Mouse (Mus musculus) heart, adult 8-10 months (tissue): ENCODE data around the gene Hspg2. TPM values are rescaled to one million over a fixed set of nuclear protein-coding genes. Genes with fewer than 3 reads are reported as not detected.

Experiments used
- DNase-seq: peaks from one replicate; pipeline ENCODE4 v3.0.0; 2022; ENCODE audit warnings: low spot score
- total RNA-seq, 4 experiments: library from RNA; stranded (reverse); gene quantifications; 2 replicates each; pipeline ENCODE4 v1.2.4; 2022

Gene Hspg2
- total RNA-seq, 4 experiments from 2014 or later, result 124 to 205 (median 189) TPM

- no peak for DNase-seq
Observed at GRCm38 (mm10) chr4:137498882-137499583, 30.5 kb downstream of the Hspg2 start.

DNA sequence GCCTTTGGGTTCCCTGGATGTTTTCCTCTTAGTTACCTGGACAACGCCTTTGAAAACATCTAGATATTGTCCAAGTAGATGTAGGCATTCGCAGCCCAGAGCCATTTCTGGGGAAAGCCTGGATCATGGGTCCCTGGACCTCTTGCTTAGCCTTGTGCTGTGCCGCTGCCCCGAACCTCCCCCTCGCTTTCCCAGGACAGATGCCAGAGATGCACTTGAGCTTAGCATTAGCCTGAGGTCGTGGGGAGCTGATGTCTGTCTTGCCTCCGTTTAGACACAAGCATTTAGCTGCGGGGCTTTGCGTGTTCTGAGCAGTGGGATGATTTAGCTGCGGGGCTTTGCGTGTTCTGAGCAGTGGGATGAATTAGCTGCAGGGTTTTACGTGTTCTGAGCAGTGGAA is 31.6 kb downstream of the Hspg2 start:
- no peak for DNase-seq

DNA sequence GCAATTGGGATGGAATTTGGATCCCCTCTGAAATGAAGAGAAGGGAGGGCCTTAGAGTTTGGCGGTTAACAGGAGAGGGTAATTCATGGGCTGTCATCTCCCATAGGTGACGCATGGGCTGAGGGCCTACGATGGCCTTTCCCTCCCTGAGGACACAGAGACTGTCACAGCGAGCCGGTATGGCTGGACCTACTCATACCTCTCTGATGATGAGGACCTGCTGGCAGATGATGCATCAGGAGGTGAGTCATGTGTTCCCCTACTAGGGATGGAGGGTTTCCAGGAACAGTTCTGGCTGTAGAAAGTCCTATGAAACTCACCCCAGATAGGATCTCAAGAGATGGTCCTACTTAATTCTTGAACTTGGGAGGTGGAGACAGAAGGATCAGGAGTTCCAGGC is 32.4 kb downstream of the Hspg2 start:
- DNase-seq, result no peak

DNA sequence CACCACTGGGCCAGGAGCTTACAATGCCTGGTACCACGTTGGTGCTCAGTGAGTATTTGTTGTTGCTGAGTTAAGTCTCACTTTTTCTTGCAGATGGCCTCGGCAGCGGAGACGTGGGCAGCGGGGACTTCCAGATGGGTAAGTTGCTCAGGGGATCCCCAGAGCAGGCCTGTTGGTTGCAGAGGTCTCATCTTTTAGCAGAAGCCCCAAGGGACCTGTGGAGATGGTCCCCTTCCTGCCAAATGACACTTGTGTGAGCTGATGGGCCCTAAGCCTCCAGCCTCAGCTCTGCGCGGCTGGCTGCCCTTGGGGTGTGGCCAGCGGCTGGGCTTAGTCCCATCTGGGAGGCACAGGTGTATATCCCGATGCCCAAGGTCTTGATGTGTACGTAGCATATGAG is 33.6 kb downstream of the Hspg2 start:
- DNase-seq, result no peak

GRCm38 (mm10) chr4:137502801-137503200 is 34.2 kb downstream of the Hspg2 start:
- DNase-seq, result no peak

GRCm38 (mm10) chr4:137503509-137503971 is 35.0 kb downstream of the Hspg2 start:
- DNase-seq, result no peak

GRCm38 (mm10) chr4:137506629-137507028 is 38.1 kb downstream of the Hspg2 start:
- DNase-seq, result no peak

DNA sequence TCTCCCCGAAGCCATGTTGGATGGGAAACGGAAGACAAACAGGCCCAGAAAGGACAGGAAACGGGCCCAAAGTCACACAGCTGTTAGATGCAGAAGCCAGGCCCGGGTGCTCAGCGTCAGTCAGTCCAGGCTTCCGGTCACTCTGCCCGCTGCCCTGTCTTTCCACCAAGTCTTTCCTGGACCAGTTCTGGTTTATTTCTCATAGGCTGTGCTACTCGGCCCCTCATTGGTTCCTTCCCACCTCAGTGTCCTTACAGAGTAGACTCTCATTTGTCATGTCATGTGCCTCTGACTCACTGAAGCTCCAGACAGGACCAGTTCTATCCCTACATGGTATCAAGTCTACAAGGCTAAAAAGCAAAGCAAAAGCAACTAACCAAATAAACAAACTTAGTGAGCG is 41.0 kb downstream of the Hspg2 start:
- DNase-seq, result no peak

GRCm38 (mm10) chr4:137510021-137510696 is 41.6 kb downstream of the Hspg2 start:
- no peak for DNase-seq

- no peak for DNase-seq
Observed at GRCm38 (mm10) chr4:137512897-137513296, 44.3 kb downstream of the Hspg2 start.

DNA sequence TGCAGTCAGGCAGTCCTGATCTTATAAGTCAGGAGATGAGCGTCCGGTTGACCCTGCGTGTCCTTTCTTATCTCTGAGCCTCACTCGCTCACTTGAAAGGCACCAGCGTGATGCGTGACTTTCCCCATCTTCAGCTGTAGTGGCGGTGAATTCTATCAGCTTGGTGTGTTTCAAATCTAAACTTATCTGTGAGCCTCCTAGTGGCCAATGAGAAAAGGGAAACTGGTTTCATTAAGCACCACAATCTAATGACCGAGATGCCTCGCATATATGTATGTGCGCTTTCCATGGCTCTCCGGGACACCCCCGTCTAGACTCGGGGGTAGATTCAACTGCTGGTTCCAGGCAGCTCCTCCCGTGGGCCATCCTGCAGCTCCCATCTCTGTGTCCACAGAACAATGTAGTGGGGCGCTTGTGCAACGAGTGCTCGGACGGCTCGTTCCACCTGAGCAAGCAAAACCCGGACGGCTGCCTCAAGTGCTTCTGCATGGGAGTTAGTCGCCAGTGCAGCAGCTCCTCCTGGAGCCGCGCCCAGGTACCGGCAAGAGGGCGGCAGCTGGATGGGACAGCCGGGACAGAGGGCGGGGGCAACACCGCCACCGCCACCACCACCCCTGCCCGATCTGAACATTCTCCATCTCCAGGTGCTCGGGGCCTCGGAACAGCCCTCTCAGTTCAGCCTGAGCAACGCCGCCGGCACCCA is 49.6 kb downstream of the Hspg2 start:
- no peak for DNase-seq

- no peak for DNase-seq
Observed at GRCm38 (mm10) chr4:137518746-137519145, 50.2 kb downstream of the Hspg2 start.

- DNase-seq, result no peak
Observed at GRCm38 (mm10) chr4:137520346-137520745, 51.8 kb downstream of the Hspg2 start.

DNA sequence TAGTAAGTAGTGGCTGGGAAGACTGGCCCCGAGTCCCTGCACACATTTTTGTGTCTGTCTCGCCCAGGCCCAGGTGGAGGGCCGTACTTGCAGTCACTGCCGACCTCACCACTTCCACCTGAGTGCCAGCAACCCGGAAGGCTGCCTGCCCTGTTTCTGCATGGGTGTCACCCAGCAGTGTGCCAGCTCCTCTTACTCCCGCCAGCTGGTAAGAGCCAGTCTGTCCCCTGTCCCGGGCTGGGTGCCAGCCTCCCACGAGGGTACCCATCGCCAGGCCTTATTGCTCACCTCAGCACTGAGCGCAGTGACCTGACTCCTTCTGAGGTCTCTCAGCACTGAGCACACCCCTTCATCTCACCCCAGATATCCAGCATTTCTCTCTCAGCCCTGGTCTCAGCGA is 53.4 kb downstream of the Hspg2 start:
- no peak for DNase-seq

DNA sequence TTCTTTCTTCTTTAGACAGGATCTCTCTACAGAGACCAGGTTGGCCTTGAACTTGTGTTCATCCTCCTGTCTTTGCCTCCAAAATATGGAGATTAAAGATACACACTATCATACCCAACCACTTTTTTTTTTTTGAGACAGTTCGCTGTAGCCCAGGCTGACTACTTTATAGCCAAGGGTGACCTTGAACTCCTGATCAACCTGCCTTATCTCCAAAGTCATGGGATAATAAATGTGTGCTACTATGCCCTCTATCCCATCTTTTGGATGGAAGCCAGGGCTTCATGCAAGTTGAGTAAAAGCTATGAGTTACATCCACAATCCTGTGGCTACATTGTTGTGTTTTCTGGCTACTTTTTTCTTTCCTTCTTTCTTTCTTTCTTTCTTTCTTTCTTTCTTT is 56.9 kb downstream of the Hspg2 start:
- DNase-seq, result no peak

DNA sequence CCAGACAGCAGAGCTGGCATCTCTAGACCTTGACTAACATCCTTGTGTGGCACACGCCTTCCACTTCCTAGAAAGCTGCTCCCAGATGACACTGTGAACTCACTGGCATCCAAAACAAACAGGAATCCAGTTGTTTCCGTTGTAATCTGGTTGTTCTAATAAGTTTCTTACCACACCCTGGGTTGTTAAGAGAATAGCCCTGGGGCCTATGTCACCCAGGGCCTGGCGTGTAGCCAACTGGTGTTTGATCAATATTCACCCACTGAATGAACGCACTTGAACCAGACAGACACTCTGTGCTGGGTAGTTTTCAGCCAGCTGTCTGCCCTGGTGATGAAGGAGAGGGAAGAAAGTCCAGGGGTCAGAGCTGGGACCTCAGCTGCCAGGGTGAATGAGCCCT is 58.8 kb downstream of the Hspg2 start:
- peak; percentile 36 for DNase-seq

DNA sequence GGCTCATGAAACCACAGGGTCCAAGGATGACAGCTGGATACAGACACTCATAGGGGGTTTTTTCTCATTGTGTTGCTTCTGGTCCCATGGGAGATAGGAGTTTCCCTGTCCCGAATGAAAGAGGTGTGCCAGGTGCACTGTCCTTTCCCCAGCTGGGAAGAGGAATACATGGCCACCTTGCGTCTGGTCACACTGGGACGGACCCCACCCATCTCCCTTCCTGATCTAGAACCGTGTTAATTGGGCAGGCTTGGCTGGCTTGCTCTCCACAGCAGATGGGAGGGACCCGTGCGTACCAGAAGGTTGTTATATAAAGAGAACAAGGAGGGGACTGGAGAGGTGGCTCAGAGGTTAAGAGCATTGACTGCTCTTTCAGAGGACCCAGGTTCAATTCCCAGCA is 59.3 kb downstream of the Hspg2 start:
- DNase-seq, result no peak

DNA sequence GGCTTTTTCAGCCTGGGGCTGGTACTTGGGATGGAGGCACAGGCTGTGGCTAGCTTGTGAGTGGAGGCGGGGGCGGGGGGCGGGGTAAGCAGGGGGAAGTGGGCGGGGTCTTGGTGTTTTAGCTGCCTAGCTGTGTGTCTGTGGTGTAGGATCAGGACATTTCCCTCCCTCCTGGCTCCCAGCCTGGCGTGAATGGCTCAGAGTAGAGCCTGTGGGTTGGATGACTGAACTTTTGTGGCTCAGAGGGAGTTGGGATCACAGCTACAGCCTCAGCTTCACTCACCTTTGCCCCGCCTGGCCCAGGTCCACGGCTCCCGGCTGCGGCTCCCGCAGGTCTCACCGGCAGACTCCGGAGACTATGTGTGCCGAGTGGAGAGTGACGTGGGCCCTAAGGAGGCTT is 71.8 kb downstream of the Hspg2 start:
- DNase-seq, result no peak

- no peak for DNase-seq
Observed at GRCm38 (mm10) chr4:137542968-137543367, 74.4 kb downstream of the Hspg2 start.

GRCm38 (mm10) chr4:137545568-137545967 is 77.0 kb downstream of the Hspg2 start:
- no peak for DNase-seq

DNA sequence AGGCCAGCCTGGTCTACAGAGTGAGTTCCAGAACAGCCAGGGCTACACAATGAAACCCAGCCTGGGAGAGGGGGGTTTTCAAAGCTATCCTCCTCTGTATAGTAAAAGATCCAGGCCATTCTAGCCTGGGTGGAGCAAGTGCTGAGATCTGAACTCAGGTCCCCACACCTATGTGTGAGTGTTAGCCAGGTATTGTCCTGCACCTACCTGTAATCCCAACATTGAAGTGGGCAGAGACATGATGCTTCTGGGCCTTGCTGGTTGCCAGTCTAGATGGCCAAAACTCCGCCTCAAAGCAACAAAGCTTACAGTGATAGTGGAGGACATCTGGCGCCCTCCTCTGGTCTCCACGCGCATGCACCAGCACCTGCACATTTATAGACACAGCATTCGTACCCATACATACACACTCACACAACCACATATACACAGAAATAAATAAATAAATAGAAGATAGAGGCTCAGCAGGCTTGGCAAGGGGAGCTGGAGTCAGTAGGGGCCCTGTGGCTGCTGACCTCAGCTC is 77.5 kb downstream of the Hspg2 start:
- no peak for DNase-seq

DNA sequence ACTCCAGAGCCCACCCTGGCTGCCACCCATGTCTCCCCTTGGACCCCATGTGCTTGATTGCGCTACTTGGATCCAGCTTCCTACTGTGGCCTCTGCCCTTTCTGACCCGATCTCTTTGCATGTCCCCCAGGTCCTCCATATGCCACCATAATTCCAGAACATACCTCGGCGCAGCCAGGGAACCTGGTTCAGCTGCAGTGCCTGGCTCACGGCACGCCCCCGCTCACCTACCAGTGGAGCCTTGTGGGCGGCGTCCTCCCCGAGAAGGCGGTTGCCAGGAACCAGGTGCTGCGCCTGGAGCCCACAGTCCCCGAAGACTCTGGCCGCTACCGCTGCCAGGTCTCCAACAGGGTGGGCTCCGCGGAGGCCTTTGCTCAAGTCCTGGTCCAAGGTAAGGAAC is 84.9 kb downstream of the Hspg2 start:
- DNase-seq, result no peak
